Mouse (Mus musculus) lung, postnatal 0 days (tissue): ENCODE data around the gene Fbf1. TPM values are rescaled to one million over a fixed set of nuclear protein-coding genes. Genes with fewer than 3 reads are reported as not detected.

Experiments used
- ATAC-seq: fragments of 200-750 bp; cut with Nextera tagmentation; 2 replicates; pipeline ENCODE4 v1.8.0; 2017; ENCODE audit warnings: moderate library complexity
- DNase-seq: peaks from one replicate; pipeline ENCODE4 v3.0.0-alpha.2; 2016; ENCODE audit warnings: low spot score
- H3K27ac ChIP-seq: fragments of 300-500 bp; sonication (generic); 2 replicates; pipeline ENCODE4 v1.5.1; 2014; ENCODE audit warnings: antibody characterized with exemption, mild to moderate bottlenecking, low read length, mixed read lengths
- H3K27me3 ChIP-seq: fragments of 300-500 bp; sonication (generic); replicated peaks from 2 replicates; pipeline ENCODE4 v1.6.1; 2014; ENCODE audit warnings: low read length, mixed read lengths; ENCODE audit not compliant: insufficient read depth
- H3K36me3 ChIP-seq: fragments of 300-500 bp; sonication (generic); 2 replicates; pipeline ENCODE4 v1.6.1; 2014; ENCODE audit warnings: low read length, mixed read lengths; ENCODE audit not compliant: insufficient read depth
- H3K4me1 ChIP-seq: fragments of 300-500 bp; sonication (generic); 2 replicates; pipeline ENCODE4 v1.6.1; 2014; ENCODE audit warnings: antibody characterized with exemption, low read depth, low read length, mixed read lengths; ENCODE audit not compliant: insufficient read depth
- H3K4me2 ChIP-seq: fragments of 300-500 bp; sonication (generic); replicated peaks from 2 replicates; pipeline ENCODE4 v1.6.1; 2014; ENCODE audit warnings: low read depth, mild to moderate bottlenecking, low read length, moderate library complexity, mixed read lengths
- H3K4me3 ChIP-seq: fragments of 300-500 bp; sonication (generic); 2 replicates; pipeline ENCODE4 v1.5.1; 2014; ENCODE audit warnings: low read depth, low read length
- H3K9ac ChIP-seq: fragments of 300-500 bp; sonication (generic); replicated peaks from 2 replicates; pipeline ENCODE4 v1.6.1; 2014; ENCODE audit warnings: low read depth, mild to moderate bottlenecking
- H3K9me3 ChIP-seq: fragments of 300-500 bp; sonication (generic); 2 replicates; pipeline ENCODE4 v1.6.1; 2016; ENCODE audit warnings: low read length, mixed read lengths
- CTCF ChIP-seq: IDR thresholded peaks from 2 replicates; pipeline ENCODE4 v1.5.1; 2016; ENCODE audit warnings: antibody characterized with exemption, mild to moderate bottlenecking
- EP300 ChIP-seq: IDR thresholded peaks from 2 replicates; pipeline ENCODE4 v1.6.1; 2016; ENCODE audit warnings: antibody characterized with exemption, mild to moderate bottlenecking, control low read depth
- WGBS: fragments of 180-500 bp; shearing (Covaris S2); extraction: QIAGEN DNeasy Blood & Tissue Kit; methylation state at CpG from one replicate; pipeline ENCODE4 v1.1.7; 2014; 5-methylcytosine and 5-hydroxymethylcytosine counted together
- polyA plus RNA-seq: library from polyadenylated mRNA; unstranded; fragments of >200 nt; fragmentation: Nextera tagmentation; extraction: Ambion mirVana; gene quantifications from 2 replicates; pipeline ENCODE4 v1.2.1, GENCODE M21; 2015

Gene Fbf1
- polyA plus RNA-seq, 1 experiment from 2014 or later, result 11.9 TPM

- no peaks in the 10 kb centered on the region for H3K9me3 ChIP-seq
- TF ChIP-seq CTCF, result no peak
- no peak for TF ChIP-seq EP300
- H3K4me1 ChIP-seq, result peaks cover 5% of the 10 kb centered on the region; the same call in 1 of the 2 replicates
- no peaks in the 10 kb centered on the region for H3K27me3 ChIP-seq
- ATAC-seq (no peak), DNase-seq (no peak)
- 83% methylated on average over 8 of the region's 8 CpGs for WGBS
- H3K9ac ChIP-seq, result no peak overlapping the region
- no peak overlapping the region for H3K4me2 ChIP-seq
- no peak overlapping the region for H3K4me3 ChIP-seq
- H3K27ac ChIP-seq, result peak overlapping the region; percentile 39; the same call in 1 of the 2 replicates
- 0 out of 2 replicates have a peak, but pooled peaks cover 5% of the 10 kb centered on the region for H3K36me3 ChIP-seq
These were observed 26.7 kb upstream of the Fbf1 start for GRCm38 (mm10) chr11:116194619-116195018.

DNA sequence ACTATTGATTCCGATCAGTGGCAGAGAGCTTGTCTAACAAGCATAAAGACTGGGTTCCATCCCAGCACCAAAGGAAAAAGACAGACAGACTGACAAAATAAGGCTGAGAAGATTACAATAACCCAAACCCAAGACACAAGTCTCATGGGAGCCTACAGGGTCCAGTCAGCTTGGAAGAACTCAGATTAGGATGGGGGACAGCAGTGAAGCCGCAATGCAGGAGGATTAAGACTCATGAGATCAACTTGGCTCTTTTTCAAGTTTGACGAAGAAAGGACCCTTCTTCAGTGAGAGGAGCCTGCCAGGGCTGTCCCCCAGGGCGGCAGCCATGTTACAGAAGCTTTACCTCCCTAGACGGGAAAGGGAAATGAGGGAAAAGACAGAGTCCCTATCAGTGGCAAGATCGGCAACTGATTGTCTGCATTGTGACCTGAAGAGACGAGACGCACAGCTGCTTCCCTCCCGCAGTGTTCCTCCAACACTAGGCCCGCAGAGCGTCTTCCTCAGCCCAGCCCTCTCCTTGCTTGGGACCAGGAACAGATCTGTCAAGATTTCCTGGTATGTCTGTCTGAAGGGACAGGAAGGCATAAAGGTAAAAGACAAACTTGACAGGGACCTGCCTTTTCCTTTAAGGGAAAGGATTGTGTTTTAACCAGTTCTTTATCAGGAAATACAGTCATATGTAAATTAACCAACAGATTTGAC lies 19.4 kb upstream of the Fbf1 start:
- Histone ChIP-seq H3K4me2 (no peak overlapping the region), H3K4me1 (0 out of 2 replicates have a peak, but pooled peaks cover 5% of the 10 kb centered on the region), H3K27me3 (no peaks in the 10 kb centered on the region), H3K9me3 (no peaks in the 10 kb centered on the region), H3K36me3 (0 out of 2 replicates have a peak, but pooled peaks cover 9% of the 10 kb centered on the region), H3K27ac (peak overlapping the region; percentile 5; the same call in 1 of the 2 replicates), H3K9ac (no peak overlapping the region; the same call in 1 of the 2 replicates), H3K4me3 (no peak overlapping the region)
- TF ChIP-seq CTCF (no peak), EP300 (no peak)
- 53% methylated on average over 11 of the region's 11 CpGs for WGBS
- no peak for DNase-seq
- peak; percentile 23; the same call in 1 of the 2 replicates for ATAC-seq

DNA sequence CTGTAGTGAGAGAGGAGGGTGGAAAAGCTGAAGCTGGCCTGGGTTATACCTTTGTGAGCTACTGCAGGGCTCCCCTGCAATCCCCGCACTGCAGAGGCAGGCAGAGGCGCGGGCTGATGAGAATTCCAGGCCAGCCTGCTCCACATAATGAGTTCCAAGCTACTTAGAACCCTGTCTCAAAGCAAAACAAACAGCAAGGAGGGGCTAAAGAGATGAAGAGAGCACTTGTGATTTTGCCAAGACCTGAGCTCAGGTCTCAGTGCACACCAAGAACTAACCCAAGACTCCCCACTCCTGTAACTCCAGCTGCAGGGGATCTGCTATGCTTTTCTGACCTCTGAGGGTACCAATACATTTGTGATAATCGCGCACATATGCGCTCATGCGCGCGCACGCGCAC lies 18.4 kb upstream of the Fbf1 start:
- 0 out of 2 replicates have a peak, but pooled peaks cover 9% of the 10 kb centered on the region for H3K36me3 ChIP-seq
- H3K4me1 ChIP-seq, result 0 out of 2 replicates have a peak, but pooled peaks cover 5% of the 10 kb centered on the region
- TF ChIP-seq CTCF (no peak), EP300 (no peak)
- no peak overlapping the region for H3K9ac ChIP-seq
- no peak overlapping the region for H3K4me2 ChIP-seq
- no peaks in the 10 kb centered on the region for H3K27me3 ChIP-seq
- H3K9me3 ChIP-seq, result no peaks in the 10 kb centered on the region
- 87% methylated on average over 11 of the region's 11 CpGs for WGBS
- peak; percentile 53 for ATAC-seq
- peak; percentile 42 for DNase-seq
- H3K27ac ChIP-seq, result no peak overlapping the region; the same call in 1 of the 2 replicates
- H3K4me3 ChIP-seq, result no peak overlapping the region

DNA sequence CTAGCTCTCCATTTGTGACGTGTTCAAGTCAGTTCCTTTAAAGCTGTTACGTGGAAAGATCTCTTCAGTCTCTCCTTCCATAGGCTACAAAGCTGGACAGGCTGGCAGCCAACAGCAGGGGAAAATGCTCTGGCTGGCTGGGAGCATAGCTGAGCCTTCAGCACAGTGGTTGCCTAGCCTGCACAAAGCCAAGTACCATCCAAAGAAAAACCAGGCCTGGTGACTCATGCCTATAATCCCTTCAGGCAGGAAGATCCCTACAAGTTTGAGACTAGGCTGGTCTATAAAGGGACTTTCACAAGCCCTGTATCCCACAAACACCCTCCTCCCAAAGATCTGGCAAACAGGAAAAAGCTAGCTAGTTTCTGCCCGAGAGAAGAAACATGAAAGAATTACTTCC lies 17.9 kb upstream of the Fbf1 start:
- 0 out of 2 replicates have a peak, but pooled peaks cover 9% of the 10 kb centered on the region for H3K36me3 ChIP-seq
- no peaks in the 10 kb centered on the region for H3K9me3 ChIP-seq
- no peak overlapping the region for H3K27ac ChIP-seq
- TF ChIP-seq EP300, result no peak
- TF ChIP-seq CTCF, result no peak
- H3K27me3 ChIP-seq, result no peaks in the 10 kb centered on the region
- WGBS, result 64% methylated on average over 3 of the region's 3 CpGs
- no peak overlapping the region for H3K9ac ChIP-seq
- no peak for DNase-seq
- no peak overlapping the region for H3K4me3 ChIP-seq
- 0 out of 2 replicates have a peak, but pooled peaks cover 5% of the 10 kb centered on the region for H3K4me1 ChIP-seq
- peak; percentile 46; the same call in 1 of the 2 replicates for ATAC-seq
- H3K4me2 ChIP-seq, result no peak overlapping the region

DNA sequence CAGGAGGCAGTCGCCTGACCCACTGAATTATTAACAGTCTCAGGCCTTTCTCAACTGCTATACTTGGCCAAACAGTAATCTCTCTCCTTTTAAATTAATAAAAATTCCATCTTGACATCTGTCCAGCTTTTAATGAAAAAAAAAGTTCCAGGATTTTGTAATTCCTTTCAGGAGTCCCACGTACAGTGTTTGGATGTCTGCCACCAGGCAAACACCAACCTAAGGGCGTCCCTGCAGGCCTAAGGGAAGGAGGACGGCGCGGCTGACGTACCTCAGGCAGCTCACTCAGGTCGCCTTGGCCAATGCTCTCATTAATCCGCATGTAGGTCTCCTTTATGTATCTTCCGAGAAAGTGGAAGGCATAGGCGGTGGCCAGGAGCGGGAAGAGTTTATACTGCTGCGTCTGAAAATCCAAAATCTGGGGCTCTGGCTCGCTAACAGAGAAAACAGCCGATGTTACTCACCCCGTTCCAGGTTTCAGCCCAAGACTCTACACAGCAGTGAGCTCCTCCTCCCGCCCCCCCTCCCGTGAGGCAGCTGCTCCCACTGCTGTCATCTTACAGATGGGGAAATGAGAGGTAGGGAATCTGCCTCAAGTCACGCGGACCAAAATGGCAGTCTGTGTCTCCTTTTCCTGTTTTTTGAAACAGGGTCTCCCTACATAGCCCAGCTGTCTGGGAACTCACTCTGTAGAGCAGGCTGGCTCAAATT lies 10.6 kb upstream of the Fbf1 start:
- Histone ChIP-seq H3K27me3 (no peaks in the 10 kb centered on the region), H3K9me3 (no peaks in the 10 kb centered on the region), H3K4me1 (no peaks in the 10 kb centered on the region), H3K36me3 (peaks cover 26% of the 10 kb centered on the region), H3K27ac (peak overlapping the region; percentile 45; the same call in 1 of the 2 replicates), H3K4me3 (no peak overlapping the region), H3K4me2 (no peak overlapping the region), H3K9ac (no peak overlapping the region)
- DNase-seq, result peak; percentile 79
- ATAC-seq, result peak; percentile 91
- WGBS, result 64% methylated on average over 19 of the region's 20 CpGs
- no peak; the same call in 1 of the 2 replicates for TF ChIP-seq CTCF
- TF ChIP-seq EP300, result 0 out of 2 replicates have a peak, but pooled peaks have one; percentile 29

DNA sequence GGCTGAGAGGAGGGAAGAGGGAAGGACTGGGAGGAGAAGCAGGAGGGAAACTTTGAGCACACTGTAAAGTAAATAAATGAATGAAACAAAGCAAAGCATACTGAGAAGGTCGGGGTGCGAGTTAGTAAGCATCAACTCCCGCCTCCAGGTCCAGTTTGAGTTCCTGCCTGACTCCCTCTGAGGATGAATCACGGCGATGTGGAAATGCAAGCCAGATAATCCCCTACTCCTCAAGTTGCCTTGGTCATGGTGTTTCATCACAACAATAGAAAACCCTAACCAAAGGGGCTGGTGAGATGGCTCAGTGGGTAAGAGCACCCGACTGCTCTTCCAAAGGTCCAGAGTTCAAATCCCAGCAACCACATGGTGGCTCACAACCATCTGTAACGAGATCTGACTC lies 8.0 kb upstream of the Fbf1 start:
- no peak for TF ChIP-seq CTCF
- TF ChIP-seq EP300, result no peak
- H3K4me1 ChIP-seq, result no peaks in the 10 kb centered on the region
- H3K27me3 ChIP-seq, result no peaks in the 10 kb centered on the region
- peaks cover 40% of the 10 kb centered on the region for H3K36me3 ChIP-seq
- ATAC-seq (no peak), DNase-seq (no peak)
- WGBS, result 83% methylated on average over 7 of the region's 7 CpGs
- H3K4me2 ChIP-seq, result no peak overlapping the region
- no peak overlapping the region for H3K4me3 ChIP-seq
- H3K9ac ChIP-seq, result no peak overlapping the region
- H3K27ac ChIP-seq, result no peak overlapping the region
- H3K9me3 ChIP-seq, result no peaks in the 10 kb centered on the region
